Mouse (Mus musculus) cerebral cortex, adult 2 months (tissue): ENCODE measurements around the gene Hivep2.

ENCODE experiments used
- WGBS: fragments of 180-500 bp; shearing (Covaris S2); methylation state at CpG from one replicate; pipeline ENCODE4 v1.1.7; 2018; 5-methylcytosine and 5-hydroxymethylcytosine counted together

Hivep2 gene

GRCm38 (mm10) chr10:14048916-14049445 lies 83.1 kb downstream of the Hivep2 start:
- 28% methylated on average over 10 of the region's 10 CpGs for WGBS

GRCm38 (mm10) chr10:14049686-14050085 lies 83.8 kb downstream of the Hivep2 start:
- 88% methylated on average over 6 of the region's 6 CpGs for WGBS

- WGBS, result 93% methylated on average over 8 of the region's 8 CpGs
Observed at GRCm38 (mm10) chr10:14050586-14050985, 84.7 kb downstream of the Hivep2 start.

- WGBS, result 80% methylated on average over 8 of the region's 8 CpGs
Observed at GRCm38 (mm10) chr10:14052109-14052689, 86.3 kb downstream of the Hivep2 start.

- WGBS, result 31% methylated on average over 4 of the region's 4 CpGs
Observed at GRCm38 (mm10) chr10:14054860-14055259, 89.0 kb downstream of the Hivep2 start.

- WGBS, result 25% methylated on average over 9 of the region's 9 CpGs
Observed at GRCm38 (mm10) chr10:14055533-14055981, 89.7 kb downstream of the Hivep2 start.

- WGBS, result 64% methylated on average over 4 of the region's 4 CpGs
Observed at GRCm38 (mm10) chr10:14056057-14056456, 90.2 kb downstream of the Hivep2 start.

GRCm38 (mm10) chr10:14056584-14057451 lies 90.9 kb downstream of the Hivep2 start:
- WGBS, result 30% methylated on average over 8 of the region's 8 CpGs

GRCm38 (mm10) chr10:14057841-14058605 lies 92.1 kb downstream of the Hivep2 start:
- 69% methylated on average over 11 of the region's 11 CpGs for WGBS

GRCm38 (mm10) chr10:14058742-14059141 lies 92.9 kb downstream of the Hivep2 start:
- WGBS, result 52% methylated on average over 2 of the region's 2 CpGs

- WGBS, result 47% methylated on average over 2 of the region's 2 CpGs
Observed at GRCm38 (mm10) chr10:14059581-14059980, 93.7 kb downstream of the Hivep2 start.

GRCm38 (mm10) chr10:14060302-14060701 lies 94.4 kb downstream of the Hivep2 start:
- 50% methylated on average over 2 of the region's 2 CpGs for WGBS

- 69% methylated on average over 4 of the region's 4 CpGs for WGBS
Observed at GRCm38 (mm10) chr10:14063226-14063625, 97.4 kb downstream of the Hivep2 start.

- WGBS, result 64% methylated on average over 15 of the region's 15 CpGs
Observed at GRCm38 (mm10) chr10:14064759-14065395, 99.0 kb downstream of the Hivep2 start.

- 50% methylated on average over 4 of the region's 4 CpGs for WGBS
Observed at GRCm38 (mm10) chr10:14067802-14068201, 101.9 kb downstream of the Hivep2 start.

- WGBS, result 59% methylated on average over 5 of the region's 5 CpGs
Observed at GRCm38 (mm10) chr10:14070498-14071079, 104.7 kb downstream of the Hivep2 start.

- WGBS, result 72% methylated on average over 3 of the region's 3 CpGs
Observed at GRCm38 (mm10) chr10:14072504-14072903, 106.6 kb downstream of the Hivep2 start.

GRCm38 (mm10) chr10:14075767-14076166 lies 109.9 kb downstream of the Hivep2 start:
- 62% methylated on average over 5 of the region's 5 CpGs for WGBS

GRCm38 (mm10) chr10:14076880-14077279 lies 111.0 kb downstream of the Hivep2 start:
- WGBS, result 72% methylated on average over 9 of the region's 9 CpGs

- 61% methylated on average over 6 of the region's 6 CpGs for WGBS
Observed at GRCm38 (mm10) chr10:14080830-14081229, 115.0 kb downstream of the Hivep2 start.

GRCm38 (mm10) chr10:14081824-14082223 lies 115.9 kb downstream of the Hivep2 start:
- 37% methylated on average over 3 of the region's 3 CpGs for WGBS
